In the genomic region with DNA sequence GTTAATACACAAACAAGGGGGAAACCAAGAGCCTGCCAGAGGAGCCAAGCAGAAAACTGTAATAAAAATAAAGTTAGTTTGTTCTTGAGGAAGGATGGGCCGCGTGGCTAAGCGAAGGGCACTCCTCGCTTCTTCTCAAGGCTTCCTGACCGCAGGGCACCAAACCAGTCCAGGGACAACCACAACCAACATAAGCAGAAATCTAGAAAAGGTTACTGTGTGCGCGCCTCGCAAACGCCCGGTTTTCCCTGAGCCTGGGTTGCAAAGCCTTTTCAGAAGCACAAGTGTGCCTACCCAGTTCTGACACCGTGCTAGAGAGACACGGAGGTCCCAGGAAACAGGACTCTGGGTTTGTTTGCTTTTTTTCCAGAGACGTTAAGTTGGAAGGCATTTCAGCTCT, we compare ENCODE assay signal across 18 mouse cellular contexts. TPM values are rescaled to one million over a fixed set of nuclear protein-coding genes. Genes with fewer than 3 reads are reported as not detected.
DNase-seq lines count a peak whose midpoint lies in the region; ATAC-seq and TF ChIP-seq lines count a peak whose summit lies in the region.
"Had no signal": no experiment of that assay in that cellular context is flagged by ENCODE, and none has a peak within 500 bp of the region (broad histone marks: within the 10 kb centered on the region; RNA-seq: fewer than 3 reads in every experiment).

No protein-coding gene starts in this region.

- no peak for DNase-seq in gastrocnemius, adult 2 months
- no peak for DNase-seq in gastrocnemius, postnatal 36 days
- DNase-seq in heart, postnatal 10 days: peak; percentile 50 to 54
- DNase-seq in heart, adult 18-20 months: no peak
- no peak for DNase-seq in lung, postnatal 0 days (ENCODE audit: low spot score)
- DNase-seq in lung, postnatal 14 days: no peak
- DNase-seq: forebrain, postnatal 0 days; layer of hippocampus, postnatal 36 days; retina, postnatal 1 day; right cerebral cortex, postnatal 25 days; thymus, postnatal 25 days had no signal

- no peak overlapping the region for H3K4me2 ChIP-seq in lung, postnatal 0 days (replicated peaks; ENCODE audit: low read depth, low read length)
- H3K4me2 ChIP-seq: hindbrain, embryonic 13.5 days; kidney, embryonic 15.5 days; liver, embryonic 11.5 days; midbrain, embryonic 12.5 days; neural tube, embryonic 15.5 days had no signal

- TF ChIP-seq CTCF in gastrocnemius, adult 2 months (IDR thresholded peaks at IDR 0.05): no peak
- TF ChIP-seq CTCF in lung, postnatal 0 days (IDR thresholded peaks at IDR 0.05): no peak

- intact Hi-C loops in gastrocnemius, adult 2 months (cut with DNase I): loop anchor here (5.0 kb wide), 2 partner anchors 102 to 327 kb away; no protein-coding TSS in a partner anchor
- intact Hi-C loops in gastrocnemius, postnatal 36 days (cut with DNase I): no loop called here
- intact Hi-C loops in heart, postnatal 10 days (cut with DNase I): loop anchor here (5.0 kb wide), 1 partner anchor 177 kb away; no protein-coding TSS in a partner anchor

- H3K4me3 ChIP-seq in gastrocnemius, adult 2 months: peak overlapping the region; percentile 64
- H3K4me3 ChIP-seq in lung, postnatal 0 days (ENCODE audit: low read depth, low read length): no peak overlapping the region
- H3K4me3 ChIP-seq in brown adipose tissue, adult 24 weeks (ENCODE audit: insufficient read depth, low read depth, low read length): no peak overlapping the region
- H3K4me3 ChIP-seq: embryonic facial prominence, embryonic 10.5 days; hindbrain, embryonic 13.5 days; kidney, embryonic 15.5 days; midbrain, embryonic 12.5 days; neural tube, embryonic 15.5 days had no signal

- no peak for TF ChIP-seq EP300 in lung, postnatal 0 days (IDR thresholded peaks at IDR 0.05)

- no peak overlapping the region for H3K9ac ChIP-seq in lung, postnatal 0 days (replicated peaks; ENCODE audit: low read depth)
- H3K9ac ChIP-seq: forebrain, postnatal 0 days; hindbrain, embryonic 13.5 days; kidney, embryonic 15.5 days; midbrain, embryonic 12.5 days; neural tube, embryonic 15.5 days had no signal

- no peaks in the 10 kb centered on the region for H3K27me3 ChIP-seq in lung, postnatal 0 days (replicated peaks; ENCODE audit: insufficient read depth, low read length)
- H3K27me3 ChIP-seq: hindbrain, embryonic 13.5 days; midbrain, embryonic 12.5 days; neural tube, embryonic 15.5 days had no signal

- H3K4me1 ChIP-seq in lung, postnatal 0 days (ENCODE audit: insufficient read depth, low read depth, low read length): peaks cover 20% of the 10 kb centered on the region
- H3K4me1 ChIP-seq in brown adipose tissue, adult 24 weeks (ENCODE audit: control insufficient read depth, insufficient read depth, insufficient read length, low read length): peaks cover 24% of the 10 kb centered on the region

- H3K9me3 ChIP-seq in lung, postnatal 0 days (ENCODE audit: low read length): no peaks in the 10 kb centered on the region
- H3K9me3 ChIP-seq: embryonic facial prominence, embryonic 10.5 days; hindbrain, embryonic 13.5 days; kidney, embryonic 15.5 days; midbrain, embryonic 12.5 days; neural tube, embryonic 15.5 days had no signal

- 61% methylated on average over 13 of the region's 13 CpGs for WGBS in lung, postnatal 0 days

- peak overlapping the region; percentile 90 for H3K27ac ChIP-seq in gastrocnemius, adult 2 months
- peak overlapping the region; percentile 57; the same call in 1 of the 2 replicates for H3K27ac ChIP-seq in lung, postnatal 0 days (ENCODE audit: low read length)
- peak overlapping the region; percentile 62 for H3K27ac ChIP-seq in brown adipose tissue, adult 24 weeks (replicated peaks; ENCODE audit: low read depth, low read length)
- H3K27ac ChIP-seq: hindbrain, embryonic 13.5 days; kidney, embryonic 15.5 days; midbrain, embryonic 12.5 days; neural tube, embryonic 15.5 days had no signal

- H3K36me3 ChIP-seq in lung, postnatal 0 days (ENCODE audit: insufficient read depth, low read length): no peaks in the 10 kb centered on the region
- H3K36me3 ChIP-seq: embryonic facial prominence, embryonic 10.5 days; hindbrain, embryonic 13.5 days; kidney, embryonic 15.5 days; midbrain, embryonic 12.5 days; neural tube, embryonic 15.5 days had no signal

- no peak for ATAC-seq in lung, postnatal 0 days
- ATAC-seq: forebrain, postnatal 0 days had no signal

RNA-seq across cellular contexts. Expression of a gene that starts 4.9 kb away (rescaled TPM):
- 1 to 10 TPM; 8.6 to 9.8 TPM for total RNA-seq in gastrocnemius, adult 2 months (2021)
- total RNA-seq in gastrocnemius, postnatal 36 days (2021): 10 to 100 TPM in 1 of 2 experiments, 1 to 10 TPM in 1; 8.3 to 11.1 TPM
- 10 to 100 TPM; 12.9 to 13.5 TPM for total RNA-seq in heart, postnatal 10 days (2021)
- 1 to 10 TPM; 6.4 to 8.4 TPM for total RNA-seq in heart, adult 18-20 months (2021)
- polyA plus RNA-seq in lung, postnatal 0 days (2015; fragmentation: Nextera tagmentation; extraction: Ambion mirVana): 11.9 and 15.4 TPM in 2 replicates
- 6.2 and 6.5 TPM in 2 replicates for polyA plus RNA-seq in brown adipose tissue, adult 24 weeks (2012; ENCODE audit: insufficient read depth, insufficient read length, missing spikeins)

Comparison
In these comparisons a context has a peak if more than half of its experiments do, and no peak if none do; other contexts are left out.
1. DNase-seq: peak in heart, postnatal 10 days (2 of 2); none in gastrocnemius, adult 2 months (single experiment), gastrocnemius, postnatal 36 days (0 of 2), heart, adult 18-20 months (0 of 2), lung, postnatal 0 days (single experiment) and lung, postnatal 14 days (single experiment).
2. Peak in every context shown above with its lines, with median percentiles within 50 percentile points of each other: H3K27ac ChIP-seq.